Mouse (Mus musculus): ENCODE results near the gene Atp1b1. TPM values are rescaled to one million over a fixed set of nuclear protein-coding genes. Genes with fewer than 3 reads are reported as not detected.

Atp1b1 gene
- polyA plus RNA-seq, 1 experiment from 2014 or later = 102 TPM

DNA sequence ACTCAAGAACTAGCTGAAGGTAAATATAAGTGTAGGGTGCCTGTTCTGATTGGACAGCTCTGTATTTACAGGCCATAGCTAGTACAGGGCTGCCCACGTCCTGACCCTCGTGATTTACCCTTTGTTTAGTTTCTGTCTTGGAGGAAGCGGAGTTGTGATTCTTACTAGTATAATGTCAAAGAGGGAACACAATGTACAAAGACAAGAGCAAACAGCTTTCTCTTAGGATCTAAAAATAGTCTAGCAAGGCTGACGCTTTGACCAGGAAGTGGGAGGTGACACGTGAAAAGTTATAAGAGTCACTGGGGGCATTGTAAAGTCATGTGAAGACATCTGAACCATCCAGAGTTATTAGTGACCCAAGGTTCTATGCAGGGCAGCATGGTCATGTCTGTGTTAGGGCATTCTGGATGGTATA lies 52.8 kb downstream of the Atp1b1 start:
- Histone ChIP-seq H3K27me3 (no peaks in the 10 kb centered on the region), H3K9ac (replicated peaks) (no peak overlapping the region), H3K9me3 (0 out of 2 replicates have a peak, but pooled peaks cover 3% of the 10 kb centered on the region), H3K36me3 (peaks cover 19% of the 10 kb centered on the region), H3K4me3 (no peak overlapping the region), H3K4me1 (0 out of 2 replicates have a peak, but pooled peaks cover 4% of the 10 kb centered on the region), H3K27ac (replicated peaks) (no peak overlapping the region), H3K4me2 (replicated peaks) (no peak overlapping the region)
- ATAC-seq (replicated peaks) = no peak
- 82% methylated on average over 5 of the region's 5 CpGs for WGBS

DNA sequence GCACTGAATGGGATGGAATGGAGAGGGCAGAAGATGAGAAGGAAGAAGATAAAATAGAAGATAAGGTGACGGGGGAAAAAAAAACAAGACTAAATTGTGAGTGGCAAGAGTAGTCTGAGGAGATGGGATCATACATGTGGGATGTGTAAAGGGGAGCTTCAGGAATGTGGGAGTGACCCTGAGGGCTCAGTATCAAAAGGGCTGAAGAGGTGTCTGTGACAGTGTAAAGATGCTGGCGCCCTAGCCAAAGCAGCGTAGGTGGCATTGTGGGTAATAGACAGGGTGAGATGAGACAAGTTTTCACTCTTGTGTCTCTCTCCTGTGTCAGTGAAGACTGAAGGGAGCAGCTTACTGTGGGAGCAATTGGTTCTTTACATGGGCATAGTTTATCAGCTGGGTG lies 58.6 kb downstream of the Atp1b1 start:
- Histone ChIP-seq H3K4me3 (no peak overlapping the region), H3K36me3 (peaks cover 19% of the 10 kb centered on the region), H3K4me2 (replicated peaks) (no peak overlapping the region), H3K27me3 (no peaks in the 10 kb centered on the region), H3K27ac (replicated peaks) (no peak overlapping the region), H3K9me3 (0 out of 2 replicates have a peak, but pooled peaks cover 3% of the 10 kb centered on the region), H3K9ac (replicated peaks) (no peak overlapping the region), H3K4me1 (peaks cover 7% of the 10 kb centered on the region)
- ATAC-seq (replicated peaks) = no peak
- 92% methylated on average over 3 of the region's 3 CpGs for whole genome bisulfite sequencing

GRCm38 (mm10) chr1:164397672-164398071 lies 60.5 kb downstream of the Atp1b1 start:
- H3K27ac ChIP-seq (replicated peaks) = no peak overlapping the region
- H3K4me2 ChIP-seq (replicated peaks) = no peak overlapping the region
- ATAC-seq (replicated peaks) = no peak
- H3K27me3 ChIP-seq = no peaks in the 10 kb centered on the region
- H3K36me3 ChIP-seq = peaks cover 5% of the 10 kb centered on the region; the same call in 1 of the 2 replicates
- 42% methylated on average over 4 of the region's 4 CpGs for WGBS
- 0 out of 2 replicates have a peak, but pooled peaks cover 3% of the 10 kb centered on the region for H3K9me3 ChIP-seq
- no peak overlapping the region for H3K9ac ChIP-seq (replicated peaks)
- peaks cover 7% of the 10 kb centered on the region for H3K4me1 ChIP-seq
- H3K4me3 ChIP-seq = no peak overlapping the region

DNA sequence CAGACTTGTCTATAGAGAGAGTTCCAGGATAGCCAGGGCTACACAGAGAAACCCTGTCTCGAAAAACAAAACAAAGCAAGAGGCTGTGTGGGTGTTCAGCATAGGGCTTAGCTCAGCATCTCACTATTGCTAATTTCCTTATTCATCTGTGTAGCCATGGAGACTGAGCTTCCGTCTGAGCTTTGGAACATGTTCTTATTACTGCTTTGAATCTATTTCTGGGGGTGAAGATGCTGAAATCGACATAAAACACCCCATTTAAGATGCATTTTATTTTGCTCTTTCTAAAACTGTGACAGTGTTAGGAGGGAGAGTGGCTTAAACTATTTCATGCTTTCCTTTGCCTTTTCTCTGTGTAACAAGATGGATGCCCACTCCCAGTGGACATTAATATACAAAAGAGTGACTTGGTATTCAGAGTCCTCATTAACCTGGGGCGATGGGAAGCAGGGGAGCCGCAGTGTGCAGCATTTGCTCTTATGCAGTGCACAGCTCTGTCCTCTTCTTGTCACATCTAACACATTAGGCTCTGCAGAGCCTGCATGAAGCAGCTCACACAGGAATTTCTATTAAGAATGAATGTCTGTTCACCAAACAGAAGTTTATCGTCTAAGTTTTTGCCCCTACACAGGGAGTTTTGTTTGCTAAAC lies 62.9 kb downstream of the Atp1b1 start:
- no peaks in the 10 kb centered on the region for H3K36me3 ChIP-seq
- H3K4me2 ChIP-seq (replicated peaks) = no peak overlapping the region
- H3K27ac ChIP-seq (replicated peaks) = peak overlapping the region; percentile 58
- no peaks in the 10 kb centered on the region for H3K9me3 ChIP-seq
- H3K9ac ChIP-seq (replicated peaks) = no peak overlapping the region
- 22% methylated on average over 6 of the region's 6 CpGs for WGBS
- ATAC-seq (replicated peaks) = peak; percentile 87
- H3K27me3 ChIP-seq = no peaks in the 10 kb centered on the region
- peaks cover 11% of the 10 kb centered on the region for H3K4me1 ChIP-seq
- H3K4me3 ChIP-seq = no peak overlapping the region

DNA sequence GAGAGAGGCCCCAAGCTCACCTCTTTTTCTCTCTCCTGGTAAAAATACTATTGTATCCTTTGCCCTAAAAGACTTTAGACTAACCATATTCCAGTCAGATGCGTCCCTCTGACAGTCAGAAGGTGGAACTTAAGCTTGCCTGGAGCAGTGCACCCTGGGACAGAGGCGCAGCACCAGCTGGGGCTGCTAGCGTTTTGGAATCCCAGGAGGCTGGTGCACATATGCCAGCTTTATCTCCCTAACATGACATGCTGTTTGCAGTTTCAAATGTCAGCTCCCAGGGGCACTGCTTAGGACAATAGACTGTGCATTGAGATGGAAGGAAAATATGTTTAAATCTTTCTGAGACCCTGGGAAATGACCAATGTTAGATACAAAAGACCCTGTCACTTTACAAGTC lies 66.0 kb downstream of the Atp1b1 start:
- Histone ChIP-seq H3K4me3 (no peak overlapping the region), H3K27ac (replicated peaks) (no peak overlapping the region), H3K27me3 (no peaks in the 10 kb centered on the region), H3K36me3 (no peaks in the 10 kb centered on the region), H3K4me1 (peaks cover 11% of the 10 kb centered on the region), H3K9me3 (no peaks in the 10 kb centered on the region), H3K4me2 (replicated peaks) (no peak overlapping the region), H3K9ac (replicated peaks) (no peak overlapping the region)
- 48% methylated on average over 3 of the region's 3 CpGs for WGBS
- 0 out of 2 replicates have a peak, but pooled peaks have one; percentile 51 for ATAC-seq (replicated peaks)

- H3K4me1 ChIP-seq = peaks cover 4% of the 10 kb centered on the region
- no peak overlapping the region for H3K9ac ChIP-seq (replicated peaks)
- 87% methylated on average over 4 of the region's 4 CpGs for WGBS
- 0 out of 2 replicates have a peak, but pooled peaks cover 3% of the 10 kb centered on the region for H3K36me3 ChIP-seq
- no peaks in the 10 kb centered on the region for H3K27me3 ChIP-seq
- no peak overlapping the region for H3K27ac ChIP-seq (replicated peaks)
- H3K9me3 ChIP-seq = no peaks in the 10 kb centered on the region
- no peak overlapping the region for H3K4me3 ChIP-seq
- no peak overlapping the region for H3K4me2 ChIP-seq (replicated peaks)
- ATAC-seq (replicated peaks) = no peak
Observed at GRCm38 (mm10) chr1:164389743-164390142, 68.4 kb downstream of the Atp1b1 start.

Other genes starting within 250 kb of the Atp1b1 start
- 6.9 and 7.2 TPM in 2 replicates for gene Slc19a2, start 209.3 kb downstream of the Atp1b1 start, polyA plus RNA-seq (2015; fragmentation: Nextera tagmentation; extraction: Ambion mirVana)
- 21.7 and 22.3 TPM in 2 replicates for gene Ccdc181, start 182.8 kb downstream of the Atp1b1 start, polyA plus RNA-seq (2015; fragmentation: Nextera tagmentation; extraction: Ambion mirVana)
- 41.6 and 42.4 TPM in 2 replicates for gene Nme7, start 154.2 kb downstream of the Atp1b1 start, polyA plus RNA-seq (2015; fragmentation: Nextera tagmentation; extraction: Ambion mirVana)
- gene Blzf1, start 150.9 kb downstream of the Atp1b1 start, polyA plus RNA-seq (2015; fragmentation: Nextera tagmentation; extraction: Ambion mirVana) = 29.1 and 32.0 TPM in 2 replicates